Mouse (Mus musculus) liver, embryonic 16.5 days (tissue): ENCODE measurements at regions not wholly inside any gene's neighbourhood (a gene's known extent, or its start where the extent isn't known, plus 50 kb on each side); places are given as distances from the start of the nearest gene placed in this dataset.

Source experiments
- ATAC-seq: fragments of 200-750 bp; cut with Nextera tagmentation; 2 replicates; pipeline ENCODE4 v1.8.0; 2017; ENCODE audit warnings: low read depth, mild to moderate bottlenecking, moderate number of reproducible peaks, moderate library complexity
- H3K27ac ChIP-seq: fragments of 300-500 bp; sonication (generic); 2 replicates; pipeline ENCODE4 v1.5.1; 2014; ENCODE audit warnings: mild to moderate bottlenecking, low read length
- H3K27me3 ChIP-seq: fragments of 300-500 bp; sonication (generic); 2 replicates; pipeline ENCODE4 v1.6.1; 2014; ENCODE audit warnings: low read depth, low read length, mixed read lengths; ENCODE audit not compliant: control insufficient read depth, insufficient read depth
- H3K36me3 ChIP-seq: fragments of 300-500 bp; sonication (generic); 2 replicates; pipeline ENCODE4 v1.6.1; 2014; ENCODE audit warnings: mild to moderate bottlenecking; ENCODE audit not compliant: control insufficient read depth, insufficient read depth
- H3K4me1 ChIP-seq: fragments of 300-500 bp; sonication (generic); 2 replicates; pipeline ENCODE4 v1.6.1; 2014; ENCODE audit warnings: low read depth, low read length, mixed read lengths; ENCODE audit not compliant: control insufficient read depth
- H3K4me2 ChIP-seq: fragments of 300-500 bp; sonication (generic); 2 replicates; pipeline ENCODE4 v1.6.1; 2014; ENCODE audit warnings: low read depth, low read length, mixed read lengths
- H3K4me3 ChIP-seq: fragments of 300-500 bp; sonication (generic); 2 replicates; pipeline ENCODE4 v1.5.1; 2014; ENCODE audit warnings: low read depth, mild to moderate bottlenecking, low read length
- H3K9ac ChIP-seq: fragments of 300-500 bp; sonication (generic); 2 replicates; pipeline ENCODE4 v1.6.1; 2014; ENCODE audit warnings: low read depth, low read length
- H3K9me3 ChIP-seq: fragments of 300-500 bp; sonication (generic); replicated peaks from 2 replicates; pipeline ENCODE4 v1.6.1; 2016; ENCODE audit warnings: low read length; ENCODE audit not compliant: control insufficient read depth
- WGBS: fragments of 180-500 bp; shearing (Covaris S2); extraction: QIAGEN DNeasy Blood & Tissue Kit; methylation state at CpG from one replicate; pipeline ENCODE4 v1.1.7; 2014; ENCODE audit not compliant: insufficient replicate concordance; 5-methylcytosine and 5-hydroxymethylcytosine counted together

DNA sequence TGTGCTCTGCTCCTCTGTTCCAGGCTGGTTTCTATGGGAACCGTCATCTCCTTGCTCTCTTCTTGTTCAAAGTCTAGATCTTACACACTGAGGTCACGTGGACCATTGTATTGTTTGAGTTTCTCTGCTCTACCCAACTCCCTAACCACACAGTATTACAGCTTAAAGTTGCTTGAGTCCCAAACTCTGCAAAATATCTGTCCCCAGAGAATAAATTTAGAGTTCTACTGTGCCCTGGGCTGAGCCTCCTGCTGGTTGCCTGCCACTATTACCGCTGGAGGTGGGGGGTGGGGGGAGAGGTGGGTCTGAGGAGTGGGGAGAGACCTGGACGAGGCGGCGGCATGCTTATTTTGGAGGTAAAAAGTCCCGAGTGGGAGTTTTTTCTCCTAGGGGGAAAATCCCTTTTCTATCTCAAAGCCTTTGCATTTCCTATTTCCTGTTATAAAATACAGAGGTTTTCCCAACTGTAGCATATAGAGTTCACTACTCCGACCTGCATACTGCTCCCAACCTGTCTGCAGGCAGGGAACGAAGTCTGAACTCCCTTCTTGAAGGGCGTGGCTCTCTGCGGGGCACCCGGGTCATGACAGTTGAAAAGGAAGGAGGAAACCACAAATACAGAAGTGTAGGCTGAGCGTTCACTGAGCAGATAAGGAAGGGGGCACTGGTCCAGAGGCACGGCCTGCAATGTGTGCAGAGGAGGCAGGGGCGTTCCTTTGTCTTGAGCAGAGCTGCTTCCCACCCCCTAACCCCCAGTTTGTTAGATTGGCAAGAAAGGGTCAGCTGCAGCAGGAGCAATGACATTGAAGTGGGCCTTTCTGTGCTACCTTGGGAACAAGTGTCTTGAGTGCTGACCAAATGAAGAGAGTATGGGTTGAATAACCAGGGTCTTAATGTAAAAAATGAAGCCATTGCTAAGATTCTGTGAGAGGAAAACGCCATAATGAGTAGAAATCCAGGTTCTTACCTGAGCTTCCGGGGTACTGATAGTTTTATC is 188.7 kb downstream of the Akap7 start:
- peak; percentile 87 for ATAC-seq
- H3K9me3 ChIP-seq: no peaks in the 10 kb centered on the region
- H3K4me2 ChIP-seq: peak overlapping the region; percentile 29
- peaks cover 10% of the 10 kb centered on the region for H3K4me1 ChIP-seq
- H3K9ac ChIP-seq: no peak overlapping the region
- 10% methylated on average over 17 of the region's 17 CpGs for WGBS
- peak overlapping the region; percentile 7; the same call in 1 of the 2 replicates for H3K4me3 ChIP-seq
- H3K36me3 ChIP-seq: no peaks in the 10 kb centered on the region
- H3K27me3 ChIP-seq: no peaks in the 10 kb centered on the region
- 0 out of 2 replicates have a peak overlapping the region, but pooled peaks have one; percentile 28 for H3K27ac ChIP-seq

DNA sequence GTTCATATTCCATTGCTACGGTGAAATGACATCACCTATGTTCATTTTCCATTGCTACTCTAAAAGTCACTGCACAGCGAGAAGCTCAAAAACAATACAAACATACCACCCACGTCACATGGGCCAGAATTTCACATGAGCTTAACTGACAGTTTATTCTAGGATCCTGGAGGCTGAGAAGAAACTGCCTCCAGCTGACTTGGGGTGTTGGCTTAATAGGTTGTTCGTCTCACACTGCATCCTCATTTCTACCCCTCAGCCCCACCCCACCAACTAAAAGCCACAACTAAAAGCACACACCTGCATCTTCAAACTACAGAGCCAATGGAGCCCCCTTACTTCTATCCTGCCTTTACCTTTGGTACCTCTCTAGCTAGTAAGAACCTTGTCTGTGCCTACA is 187.0 kb upstream of the Arg1 start:
- H3K9ac ChIP-seq: no peak overlapping the region
- no peaks in the 10 kb centered on the region for H3K36me3 ChIP-seq
- peaks cover 9% of the 10 kb centered on the region for H3K4me1 ChIP-seq
- 76% methylated on average over 4 of the region's 4 CpGs for WGBS
- no peak for ATAC-seq
- H3K27ac ChIP-seq: no peak overlapping the region
- H3K27me3 ChIP-seq: no peaks in the 10 kb centered on the region
- H3K4me3 ChIP-seq: no peak overlapping the region
- no peaks in the 10 kb centered on the region for H3K9me3 ChIP-seq
- H3K4me2 ChIP-seq: no peak overlapping the region

DNA sequence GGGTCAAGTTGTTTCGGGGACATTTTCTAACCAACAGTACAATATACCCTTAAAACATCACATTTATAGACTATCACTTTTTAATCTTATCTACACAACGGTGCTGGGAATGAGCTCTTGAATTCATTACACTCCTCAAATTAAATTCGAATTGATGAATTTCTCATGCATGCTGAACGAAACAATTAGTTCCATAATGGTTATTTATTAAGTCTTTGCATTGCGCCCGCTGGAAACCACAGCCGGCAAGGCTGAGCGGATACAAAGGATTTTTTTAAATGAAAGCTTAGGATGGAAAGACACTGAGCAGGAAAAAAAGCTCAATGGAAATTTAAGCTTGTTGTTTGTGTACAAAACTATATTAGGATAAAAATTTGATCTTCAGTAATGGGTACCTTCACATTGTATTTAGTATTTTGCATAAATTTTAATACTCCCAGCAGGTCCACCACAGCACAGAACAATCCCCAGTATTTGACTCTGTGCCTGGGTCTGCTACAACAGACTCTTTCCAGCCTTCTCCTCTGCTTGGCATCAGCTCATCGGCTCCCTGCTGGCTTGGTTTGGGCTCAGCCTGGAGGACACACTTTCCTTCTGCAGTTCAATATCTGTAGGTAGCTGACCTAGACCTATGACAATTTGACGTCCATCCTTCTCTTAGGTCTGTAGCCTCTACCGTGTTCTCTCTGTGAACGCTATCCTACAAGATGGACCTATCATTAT is 185.3 kb upstream of the Arg1 start:
- Histone ChIP-seq H3K4me1 (no peaks in the 10 kb centered on the region), H3K9me3 (no peaks in the 10 kb centered on the region), H3K4me2 (no peak overlapping the region), H3K4me3 (no peak overlapping the region), H3K9ac (no peak overlapping the region), H3K27me3 (no peaks in the 10 kb centered on the region), H3K27ac (no peak overlapping the region), H3K36me3 (no peaks in the 10 kb centered on the region)
- no peak for ATAC-seq
- 59% methylated on average over 12 of the region's 12 CpGs for WGBS

DNA sequence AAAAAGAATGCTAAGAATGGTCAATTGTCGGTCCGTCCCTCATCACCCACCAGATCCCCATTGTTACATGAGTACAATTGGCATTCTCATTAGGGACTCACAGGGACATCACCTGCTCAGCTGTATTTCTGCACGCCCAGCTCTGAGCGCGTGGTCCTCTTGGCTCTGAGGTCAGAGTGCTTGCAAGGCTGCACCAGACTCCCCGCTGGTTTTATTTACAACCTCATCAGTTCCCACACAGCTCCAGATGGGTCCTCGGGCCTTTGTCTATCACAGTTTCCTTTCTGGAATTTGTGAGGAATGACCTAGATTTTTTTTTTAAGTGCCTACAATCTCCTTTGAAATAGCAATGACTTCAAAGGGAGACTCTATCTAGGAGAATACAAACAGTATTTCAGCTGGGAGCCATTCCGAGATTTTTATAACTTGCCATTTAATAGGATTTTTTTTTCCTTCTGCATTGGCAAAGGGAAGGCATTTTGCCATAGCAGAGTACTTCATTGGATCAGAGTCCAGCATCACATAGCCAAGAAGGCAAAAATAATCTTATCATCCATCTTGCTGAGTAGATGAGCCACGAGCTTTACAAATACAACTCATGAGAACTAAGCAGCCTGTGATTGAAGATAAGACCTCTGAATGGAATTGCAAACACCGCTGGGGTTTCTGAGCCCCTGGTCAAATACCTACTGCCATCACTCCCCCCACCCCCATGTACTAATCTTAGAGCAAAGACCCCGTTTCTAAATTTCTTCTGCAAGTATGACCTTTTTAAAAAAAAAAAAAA is 184.5 kb upstream of the Arg1 start:
- Histone ChIP-seq H3K27me3 (no peaks in the 10 kb centered on the region), H3K27ac (no peak overlapping the region), H3K4me2 (no peak overlapping the region), H3K4me1 (no peaks in the 10 kb centered on the region), H3K36me3 (no peaks in the 10 kb centered on the region), H3K9ac (no peak overlapping the region), H3K9me3 (no peaks in the 10 kb centered on the region), H3K4me3 (no peak overlapping the region)
- no peak for ATAC-seq
- WGBS: 39% methylated on average over 11 of the region's 11 CpGs

DNA sequence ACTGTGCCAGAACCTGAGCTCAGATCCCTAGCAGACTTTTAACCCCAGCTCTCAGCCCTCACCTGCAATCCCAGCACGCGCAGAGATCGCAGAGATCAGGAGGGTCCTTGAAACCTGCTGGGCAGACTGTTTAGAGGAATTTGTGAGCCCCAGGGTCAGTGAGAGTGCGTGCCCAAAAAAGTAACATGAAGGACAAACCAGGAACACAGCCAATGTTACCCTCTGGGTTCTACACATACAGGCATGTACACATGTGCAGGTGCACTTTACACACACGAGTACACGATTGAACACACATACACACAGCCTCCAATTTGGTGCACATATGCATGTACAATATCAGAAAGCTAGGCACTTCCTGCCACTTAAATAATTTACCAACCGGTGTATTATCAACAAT is 183.9 kb upstream of the Arg1 start:
- no peak overlapping the region for H3K4me2 ChIP-seq
- H3K27ac ChIP-seq: no peak overlapping the region
- no peak for ATAC-seq
- H3K9me3 ChIP-seq: no peaks in the 10 kb centered on the region
- WGBS: 56% methylated on average over 7 of the region's 7 CpGs
- no peak overlapping the region for H3K4me3 ChIP-seq
- H3K27me3 ChIP-seq: no peaks in the 10 kb centered on the region
- no peaks in the 10 kb centered on the region for H3K4me1 ChIP-seq
- no peak overlapping the region for H3K9ac ChIP-seq
- H3K36me3 ChIP-seq: no peaks in the 10 kb centered on the region

DNA sequence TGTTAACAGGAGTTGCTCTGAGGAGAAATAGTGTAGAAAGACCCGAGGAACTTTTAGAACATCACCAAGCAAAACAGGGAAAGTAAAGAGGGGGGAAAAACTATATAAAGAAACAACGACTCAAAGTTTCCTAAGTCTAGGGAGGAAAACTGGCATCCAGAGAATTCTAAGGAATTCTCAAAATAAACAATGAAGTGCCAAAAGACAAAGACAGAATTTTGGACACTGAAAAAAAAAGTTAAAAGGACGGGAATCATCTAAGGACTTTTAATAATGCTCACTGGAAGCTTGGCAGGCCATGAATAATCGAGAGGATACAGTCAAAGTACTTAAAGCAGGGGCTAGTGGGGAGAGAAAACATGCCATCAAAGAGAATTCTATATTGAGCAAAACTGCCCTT is 170.8 kb upstream of the Arg1 start:
- no peaks in the 10 kb centered on the region for H3K36me3 ChIP-seq
- no peaks in the 10 kb centered on the region for H3K9me3 ChIP-seq
- no peak for ATAC-seq
- no peak overlapping the region for H3K4me2 ChIP-seq
- no peak overlapping the region for H3K27ac ChIP-seq
- no peak overlapping the region for H3K4me3 ChIP-seq
- WGBS: 53% methylated on average over 4 of the region's 4 CpGs
- no peaks in the 10 kb centered on the region for H3K27me3 ChIP-seq
- H3K4me1 ChIP-seq: no peaks in the 10 kb centered on the region
- no peak overlapping the region for H3K9ac ChIP-seq

DNA sequence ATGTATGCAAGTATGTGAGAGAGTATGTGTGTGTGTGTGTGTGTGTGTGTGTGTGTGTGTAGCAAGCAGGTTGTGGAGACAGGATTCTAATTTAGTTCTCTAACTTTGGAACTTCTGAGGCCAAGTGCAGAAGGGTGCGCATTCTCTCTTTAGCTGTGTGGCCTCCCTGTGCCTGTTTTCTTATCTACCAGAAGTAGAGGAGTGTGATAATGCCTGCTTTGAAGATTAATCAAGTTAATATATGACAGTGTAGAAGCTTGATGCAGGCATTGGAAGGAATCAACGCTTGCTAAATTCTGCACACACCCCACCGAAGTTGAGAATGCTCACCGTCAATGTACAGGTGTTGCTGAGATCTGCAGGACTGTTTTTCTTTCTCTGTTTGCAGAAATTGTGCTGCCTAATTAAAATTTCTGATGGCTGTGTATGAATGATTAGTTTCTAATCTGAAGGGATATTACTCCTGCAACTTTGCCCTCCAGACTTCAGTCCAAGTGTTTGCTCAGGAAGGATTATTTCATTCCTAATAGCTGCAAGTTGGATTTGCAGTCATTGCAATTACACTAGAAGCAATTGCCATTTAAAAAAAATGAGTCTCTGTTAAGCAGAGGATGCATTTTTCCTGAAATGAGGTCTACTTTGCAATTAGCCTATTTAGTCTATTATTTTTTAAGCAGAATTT is 162.6 kb upstream of the Arg1 start:
- H3K36me3 ChIP-seq: no peaks in the 10 kb centered on the region
- H3K4me2 ChIP-seq: no peak overlapping the region
- no peak for ATAC-seq
- no peak overlapping the region for H3K9ac ChIP-seq
- 58% methylated on average over 4 of the region's 4 CpGs for WGBS
- H3K4me1 ChIP-seq: no peaks in the 10 kb centered on the region
- no peak overlapping the region for H3K27ac ChIP-seq
- H3K9me3 ChIP-seq: no peaks in the 10 kb centered on the region
- H3K4me3 ChIP-seq: no peak overlapping the region
- H3K27me3 ChIP-seq: no peaks in the 10 kb centered on the region

DNA sequence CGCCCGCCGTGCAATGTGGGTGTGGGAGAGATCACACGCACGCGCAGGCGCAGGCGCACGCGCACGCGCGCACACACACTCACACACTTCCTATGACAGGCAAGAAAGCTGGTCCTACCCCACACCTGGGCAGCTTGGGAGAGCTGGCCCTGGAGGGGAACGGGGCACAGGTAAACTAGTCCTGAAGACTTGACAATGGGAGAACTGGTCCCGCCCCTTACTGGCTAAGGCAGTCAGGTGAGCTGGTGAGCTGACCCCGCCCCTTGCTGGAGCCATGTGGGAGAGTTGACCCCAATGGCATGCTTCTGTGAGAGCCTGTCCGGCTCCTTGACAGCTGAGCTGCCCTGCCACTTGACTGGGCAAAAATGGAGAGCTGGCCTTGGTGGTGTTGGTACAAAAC is 159.5 kb upstream of the Arg1 start:
- Histone ChIP-seq H3K4me3 (no peak overlapping the region), H3K9ac (no peak overlapping the region), H3K4me2 (no peak overlapping the region), H3K9me3 (no peaks in the 10 kb centered on the region), H3K36me3 (no peaks in the 10 kb centered on the region), H3K27ac (no peak overlapping the region), H3K27me3 (no peaks in the 10 kb centered on the region), H3K4me1 (no peaks in the 10 kb centered on the region)
- no peak for ATAC-seq
- WGBS: 82% methylated on average over 17 of the region's 17 CpGs
